Mouse (Mus musculus) MEL (cell line): ENCODE results near the gene Tshz2. TPM values are rescaled to one million over a fixed set of nuclear protein-coding genes. Genes with fewer than 3 reads are reported as not detected.

Experiments used
- DNase-seq: peaks from one replicate; pipeline ENCODE4 v3.0.0; 2011; ENCODE audit warnings: low read depth, low spot score
- H3K27ac ChIP-seq: 2 replicates; pipeline ENCODE4 v1.5.1; 2012; ENCODE audit warnings: low read depth, mild to moderate bottlenecking, control low read depth, low read length, moderate library complexity; ENCODE audit not compliant: control insufficient read depth
- H3K27me3 ChIP-seq, 2 experiments: fragments of 150-350 bp in 1 of 2; sonication (generic) in 1 of 2; 2 replicates each; pipeline ENCODE4 v1.6.1; 2012; ENCODE audit warnings: low read length in 2 of 2, mild to moderate bottlenecking in 2 of 2, improper control_type of control experiment in 1 of 2, moderate library complexity in 1 of 2; ENCODE audit not compliant: insufficient read depth in 2 of 2, control insufficient read depth in 1 of 2
- H3K36me3 ChIP-seq, 2 experiments: 2 replicates each; pipeline ENCODE4 v1.6.1; 2012 to 2014; ENCODE audit warnings: low read length in 2 of 2, improper control_type of control experiment in 1 of 2, inconsistent platforms in 1 of 2, mild to moderate bottlenecking in 1 of 2; ENCODE audit not compliant: insufficient read depth in 2 of 2, control insufficient read depth in 1 of 2
- H3K4me1 ChIP-seq, 2 experiments: fragments of 150-350 bp in 1 of 2; sonication (generic) in 1 of 2; 2 replicates each; pipeline ENCODE4 v1.6.1; 2012; ENCODE audit warnings: low read length in 2 of 2, improper control_type of control experiment in 1 of 2, mild to moderate bottlenecking in 1 of 2; ENCODE audit not compliant: insufficient read depth in 2 of 2, control insufficient read depth in 1 of 2
- H3K4me3 ChIP-seq, 2 experiments: fragments of 150-350 bp in 1 of 2; sonication (generic) in 1 of 2; 2 replicates each; pipeline ENCODE4 v1.5.1; 2012; ENCODE audit warnings: low read depth in 2 of 2, low read length in 2 of 2, mild to moderate bottlenecking in 2 of 2, moderate library complexity in 2 of 2, control low read depth in 1 of 2, improper control_type of control experiment in 1 of 2; ENCODE audit not compliant: control insufficient read depth in 1 of 2, insufficient read depth in 1 of 2
- H3K79me2 ChIP-seq: 2 replicates; pipeline ENCODE4 v1.6.1; 2012; ENCODE audit warnings: mild to moderate bottlenecking, low read length, moderate library complexity; ENCODE audit not compliant: control insufficient read depth, poor library complexity, insufficient read depth
- H3K9ac ChIP-seq: 2 replicates; pipeline ENCODE4 v1.6.1; 2012; ENCODE audit warnings: low read depth, mild to moderate bottlenecking, control low read depth, low read length, moderate library complexity; ENCODE audit not compliant: control insufficient read depth, poor library complexity, severe bottlenecking
- H3K9me3 ChIP-seq: fragments of 150-350 bp; sonication (generic); replicated peaks from 2 replicates; pipeline ENCODE4 v1.6.1; 2012; ENCODE audit warnings: mild to moderate bottlenecking, low read length, improper control_type of control experiment, moderate library complexity; ENCODE audit not compliant: insufficient read depth
- BHLHE40 ChIP-seq: IDR thresholded peaks from 2 replicates; pipeline ENCODE4 v1.6.1; 2012; ENCODE audit warnings: low read depth, mild to moderate bottlenecking, inconsistent platforms, low read length, improper control_type of control experiment, borderline replicate concordance
- CHD2 ChIP-seq: IDR thresholded peaks from 2 replicates; pipeline ENCODE4 v1.6.1; 2011; ENCODE audit warnings: low read length, improper control_type of control experiment
- EP300 ChIP-seq, 2 experiments: IDR thresholded peaks; 2 replicates each; pipeline ENCODE4 v1.6.1; 2011; ENCODE audit warnings: improper control_type of control experiment in 2 of 2, low read length in 2 of 2, low read depth in 1 of 2, mild to moderate bottlenecking in 1 of 2
- JUND ChIP-seq: IDR thresholded peaks from 2 replicates; pipeline ENCODE4 v1.6.1; 2011; ENCODE audit warnings: low read depth, mild to moderate bottlenecking, improper control_type of control experiment, low read length
- MAFK ChIP-seq: IDR thresholded peaks from 2 replicates; pipeline ENCODE4 v1.6.1; 2011; ENCODE audit warnings: low read depth, mild to moderate bottlenecking, low read length, improper control_type of control experiment, borderline replicate concordance
- MAX ChIP-seq: IDR thresholded peaks from 2 replicates; pipeline ENCODE4 v1.6.1; 2011; ENCODE audit warnings: low read length, improper control_type of control experiment
- MEF2A ChIP-seq: IDR thresholded peaks from 2 replicates; pipeline ENCODE4 v1.6.1; 2014; ENCODE audit warnings: low read depth, mild to moderate bottlenecking, inconsistent platforms, low read length, improper control_type of control experiment; ENCODE audit not compliant: poor library complexity, insufficient replicate concordance, severe bottlenecking; ENCODE audit errors: extremely low read depth
- MYC ChIP-seq: IDR thresholded peaks from 2 replicates; pipeline ENCODE4 v1.6.1; 2011; ENCODE audit warnings: low read depth, mild to moderate bottlenecking, low read length, improper control_type of control experiment, moderate library complexity
- NRF1 ChIP-seq: IDR thresholded peaks from 2 replicates; pipeline ENCODE4 v1.6.1; 2014; ENCODE audit warnings: low read depth, mild to moderate bottlenecking, inconsistent platforms, low read length, improper control_type of control experiment, moderate library complexity; ENCODE audit not compliant: poor library complexity, insufficient read depth, severe bottlenecking
- POLR2A ChIP-seq, 2 experiments: IDR thresholded peaks; 2 replicates each; pipeline ENCODE4 v1.6.1; 2011 to 2012; ENCODE audit warnings: low read length in 2 of 2, mild to moderate bottlenecking in 2 of 2, control low read depth in 1 of 2, improper control_type of control experiment in 1 of 2, low read depth in 1 of 2, moderate library complexity in 1 of 2; ENCODE audit not compliant: control insufficient read depth in 1 of 2, insufficient read depth in 1 of 2, poor library complexity in 1 of 2
- POLR2AphosphoS5 ChIP-seq: IDR thresholded peaks from 2 replicates; pipeline ENCODE4 v1.6.1; 2012; ENCODE audit warnings: low read depth, borderline replicate concordance, mild to moderate bottlenecking, inconsistent platforms, low read length, moderate library complexity, mixed read lengths
- RCOR1 ChIP-seq: IDR thresholded peaks from 2 replicates; pipeline ENCODE4 v1.6.1; 2012; ENCODE audit warnings: low read depth, mild to moderate bottlenecking, inconsistent platforms, low read length, improper control_type of control experiment
- SIN3A ChIP-seq: IDR thresholded peaks from 2 replicates; pipeline ENCODE4 v1.6.1; 2012; ENCODE audit warnings: low read length, improper control_type of control experiment, inconsistent platforms
- TCF12 ChIP-seq: IDR thresholded peaks from 2 replicates; pipeline ENCODE4 v1.6.1; 2014; ENCODE audit warnings: low read depth, mild to moderate bottlenecking, inconsistent platforms, low read length, improper control_type of control experiment, moderate library complexity
- UBTF ChIP-seq: IDR thresholded peaks from 2 replicates; pipeline ENCODE4 v1.6.1; 2012; ENCODE audit warnings: low read depth, mild to moderate bottlenecking, inconsistent platforms, low read length, improper control_type of control experiment, moderate library complexity, borderline replicate concordance; ENCODE audit not compliant: insufficient read depth
- ZKSCAN1 ChIP-seq: IDR thresholded peaks from 2 replicates; pipeline ENCODE4 v1.6.1; 2012; ENCODE audit warnings: low read depth, mild to moderate bottlenecking, inconsistent platforms, low read length, improper control_type of control experiment, moderate library complexity
- ZMIZ1 ChIP-seq: IDR thresholded peaks from 2 replicates; pipeline ENCODE4 v1.6.1; 2012; ENCODE audit warnings: low read depth, mild to moderate bottlenecking, inconsistent platforms, low read length, improper control_type of control experiment, moderate library complexity
- polyA plus RNA-seq, 2 experiments: library from polyadenylated mRNA; stranded (reverse) in 1 of 2; unstranded in 1 of 2; fragments of >175 nt in 1 of 2; fragments of >200 nt in 1 of 2; gene quantifications; 2 replicates each; pipeline versions ENCODE4 v1.2.1 to v1.2.4; 2012; ENCODE audit warnings: low replicate concordance in 2 of 2, low read depth in 1 of 2; ENCODE audit not compliant: insufficient read length in 2 of 2, insufficient read depth in 1 of 2, missing spikeins in 1 of 2
- total RNA-seq: library from RNA; depleted of rRNA; stranded (reverse); fragments of 300-350 nt; gene quantifications from 2 replicates; pipeline ENCODE4 v1.2.3, GENCODE M21; 2012

Gene Tshz2
- total and polyA plus RNA-seq, 3 experiments: not detected

DNA sequence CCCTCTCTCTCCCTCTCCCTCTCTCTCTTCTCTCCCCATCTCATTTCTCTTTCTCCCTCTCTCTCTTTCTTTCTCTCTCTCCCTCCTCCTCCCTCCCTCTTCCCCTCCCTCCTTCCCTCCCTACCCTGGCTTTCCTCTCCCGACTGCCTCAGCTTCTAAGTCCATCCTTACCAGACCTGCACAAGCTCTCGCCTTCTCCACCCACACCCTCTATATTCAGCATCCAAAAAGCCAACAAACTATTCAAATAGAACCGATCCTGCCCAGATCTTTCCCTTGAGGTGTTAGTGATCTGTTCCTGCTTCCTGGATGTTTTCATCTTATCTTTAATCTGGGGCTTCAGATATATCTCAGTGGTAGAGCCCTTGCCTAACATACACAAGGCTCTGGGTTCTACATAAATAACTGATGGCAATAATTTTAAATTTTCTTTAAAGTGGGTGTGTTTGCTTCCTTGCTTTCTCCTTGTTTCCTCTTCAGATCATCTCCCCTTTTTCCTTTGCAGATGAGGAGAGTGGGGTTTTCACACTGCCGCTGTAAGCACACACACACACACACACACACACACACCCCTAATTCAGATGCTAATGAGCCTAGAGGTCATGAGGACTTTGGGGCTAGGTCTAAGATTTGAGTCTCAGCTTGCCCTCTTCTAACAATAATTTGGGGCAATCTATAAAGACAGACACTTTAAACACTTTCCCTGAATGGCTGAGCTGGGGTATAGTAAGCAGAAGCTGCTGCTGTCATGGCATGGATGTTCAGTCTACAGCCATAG lies 226.5 kb downstream of the Tshz2 start:
- no peak for DNase-seq
- TF ChIP-seq ZMIZ1: no peak
- no peaks in the 10 kb centered on the region for H3K9me3 ChIP-seq
- no peak overlapping the region for H3K9ac ChIP-seq
- H3K79me2 ChIP-seq: no peaks in the 10 kb centered on the region
- no peak overlapping the region for H3K4me3 ChIP-seq
- no peaks in the 10 kb centered on the region for H3K36me3 ChIP-seq
- no peaks in the 10 kb centered on the region for H3K27me3 ChIP-seq
- H3K4me1 ChIP-seq: no peaks in the 10 kb centered on the region
- no peak overlapping the region for H3K27ac ChIP-seq

GRCm38 (mm10) chr2:169860895-169861294 lies 228.1 kb downstream of the Tshz2 start:
- no peak for DNase-seq
- no peak for TF ChIP-seq POLR2A (IDR thresholded peaks at IDR 0.05; ENCODE audit: control insufficient read depth in 1 of 2, insufficient read depth in 1 of 2, low read depth in 1 of 2, low read length in 2 of 2, poor library complexity in 1 of 2)
- TF ChIP-seq CHD2: no peak
- TF ChIP-seq ZKSCAN1: no peak
- TF ChIP-seq TCF12: no peak
- TF ChIP-seq NRF1: no peak
- TF ChIP-seq JUND: no peak
- TF ChIP-seq UBTF: no peak
- no peak for TF ChIP-seq BHLHE40
- TF ChIP-seq EP300 (IDR thresholded peaks at IDR 0.05; ENCODE audit: low read depth in 1 of 2, low read length in 2 of 2): no peak
- TF ChIP-seq RCOR1: no peak
- no peak for TF ChIP-seq MAX
- no peak for TF ChIP-seq SIN3A
- TF ChIP-seq MAFK: no peak
- TF ChIP-seq POLR2AphosphoS5: no peak
- no peak for TF ChIP-seq MYC
- no peak for TF ChIP-seq MEF2A
- no peak overlapping the region for H3K27ac ChIP-seq
- no peaks in the 10 kb centered on the region for H3K79me2 ChIP-seq
- no peaks in the 10 kb centered on the region for H3K27me3 ChIP-seq
- no peak overlapping the region for H3K9ac ChIP-seq
- H3K4me3 ChIP-seq: no peak overlapping the region
- H3K4me1 ChIP-seq: no peaks in the 10 kb centered on the region
- no peaks in the 10 kb centered on the region for H3K36me3 ChIP-seq
- no peaks in the 10 kb centered on the region for H3K9me3 ChIP-seq
